Mouse (Mus musculus): Measurements from ENCODE around the gene Zfp1. TPM values are rescaled to one million over a fixed set of nuclear protein-coding genes. Genes with fewer than 3 reads are reported as not detected.
A peak's percentile ranks its signal among the peaks of the same experiment; 100 is the strongest.

Gene Zfp1
- total RNA-seq (2021), result 10 to 100 TPM; 20.0 to 20.9 TPM

DNA sequence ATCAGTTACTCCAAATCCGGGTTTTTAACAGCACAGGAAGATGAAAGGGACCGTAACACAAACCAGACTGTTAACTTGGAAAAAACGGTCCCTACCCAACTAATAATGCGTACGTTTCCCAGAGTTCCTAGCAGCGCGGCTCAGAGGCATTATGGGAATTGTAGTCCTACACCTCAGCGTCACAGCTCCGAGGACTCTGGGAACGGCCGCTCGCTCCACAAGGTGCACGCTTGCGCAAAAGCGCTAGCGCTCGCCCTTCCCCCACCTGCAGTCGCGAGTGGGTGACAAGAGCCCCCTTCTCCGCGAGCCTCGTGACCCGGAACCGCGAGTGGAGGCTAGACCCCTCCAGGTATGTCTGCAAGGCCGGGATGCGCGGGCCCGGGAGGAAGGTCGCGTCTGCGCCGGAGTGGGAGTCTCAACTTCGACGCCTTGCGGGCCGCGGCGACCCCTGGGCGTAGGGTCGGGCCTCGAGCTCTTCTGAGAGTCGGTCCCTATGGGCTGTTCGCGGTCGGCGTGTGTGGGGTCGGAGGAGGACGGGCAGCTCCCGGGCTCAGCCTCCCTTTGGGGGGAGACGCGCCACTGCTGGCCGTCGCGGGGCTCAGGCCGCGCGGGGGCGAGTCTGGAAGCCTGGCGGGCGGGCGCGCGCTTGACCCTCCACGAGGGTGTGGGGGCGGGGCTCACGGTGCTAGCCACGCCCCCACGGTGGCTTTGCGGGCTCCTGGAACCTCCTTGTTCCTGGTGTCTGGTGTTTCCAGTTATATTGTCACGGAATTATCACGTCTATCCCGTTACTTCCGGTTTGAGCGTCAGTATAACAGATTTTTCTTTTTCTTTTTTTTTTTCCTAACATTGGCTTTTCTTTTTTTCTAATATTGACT, at the start of gene Zfp1:
Zfp1 (plus strand) TSS at position 138 of the 878 bp plus-strand sequence.
- DNase-seq (ENCODE audit: low spot score in 2 of 2), result peak; percentile 93 to 97
- intact Hi-C loops (cut with DNase I), result loop anchor here (5.0 kb wide), 1 partner anchor 106 kb away; the partner anchor contains the start of gene Znrf1

GRCm38 (mm10) chr8:111594044-111594840, 49.0 kb upstream of the Zfp1 start:
- no peak for DNase-seq (ENCODE audit: low spot score in 2 of 2)
- intact Hi-C loops (cut with DNase I), result no loop called here

- no peak for DNase-seq (ENCODE audit: low spot score in 2 of 2)
- intact Hi-C loops (cut with DNase I), result no loop called here
These were observed 48.2 kb upstream of the Zfp1 start for GRCm38 (mm10) chr8:111594951-111595350.

DNA sequence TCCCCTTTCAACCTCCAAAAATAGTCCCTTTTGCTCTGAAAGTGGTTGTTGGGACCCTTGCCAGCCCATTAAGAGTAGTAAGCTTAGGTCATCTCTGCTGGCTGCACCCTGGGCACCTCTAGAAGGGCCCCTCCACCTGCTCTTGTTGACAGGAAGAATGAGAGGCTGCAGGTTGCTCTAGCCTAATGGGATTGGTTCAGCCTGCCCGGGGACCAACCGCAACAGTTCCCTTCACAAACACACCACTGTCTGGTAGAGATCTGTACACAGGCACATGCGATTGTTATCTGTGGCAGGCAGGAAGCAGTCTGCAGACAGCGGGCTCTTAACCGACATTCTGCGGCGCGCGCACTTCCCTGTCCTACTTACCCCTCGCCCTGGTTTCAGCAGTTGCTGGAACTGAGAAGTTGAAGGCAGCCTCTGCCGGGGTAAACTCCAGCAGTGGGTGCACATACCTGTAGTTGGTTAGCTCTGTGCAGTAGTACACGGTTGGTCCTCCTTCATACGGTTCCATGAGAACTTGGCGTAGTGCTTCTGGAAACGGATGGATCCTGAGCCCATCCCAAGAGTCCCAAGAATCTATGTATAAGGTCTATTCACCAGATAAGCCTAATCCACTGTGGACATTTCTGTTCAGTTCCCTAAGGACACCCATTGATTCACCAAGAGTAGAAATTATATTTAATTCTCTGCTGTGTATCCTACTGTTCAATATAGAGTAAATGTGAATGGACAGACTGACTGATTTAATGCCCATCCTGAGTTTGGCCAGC, 47.3 kb upstream of the Zfp1 start:
- intact Hi-C loops (cut with DNase I), result no loop called here
- DNase-seq (ENCODE audit: low spot score in 2 of 2), result peak; percentile 34 to 36

- intact Hi-C loops (cut with DNase I), result no loop called here
- no peak for DNase-seq (ENCODE audit: low spot score in 2 of 2)
These were observed 46.7 kb upstream of the Zfp1 start for GRCm38 (mm10) chr8:111596485-111596821.

DNA sequence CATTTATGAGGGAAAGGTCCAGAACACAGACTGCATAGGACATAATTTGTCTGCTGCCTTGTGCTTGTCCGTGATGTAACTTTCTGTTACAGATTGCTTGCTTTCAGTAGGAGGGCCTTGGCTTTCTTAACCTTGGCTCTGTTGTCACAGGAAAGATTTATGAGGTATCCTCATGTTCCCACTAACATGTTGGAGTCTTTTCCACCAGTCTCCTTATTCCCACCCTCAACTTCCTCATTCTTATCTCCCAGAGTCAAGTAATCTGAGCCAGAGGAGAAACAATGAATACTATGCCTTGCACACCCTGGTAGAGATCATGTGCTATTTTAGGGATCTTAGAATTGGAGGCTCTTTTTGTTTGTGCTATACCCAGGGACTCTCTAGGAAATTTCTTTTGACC, 45.9 kb upstream of the Zfp1 start:
- intact Hi-C loops (cut with DNase I), result no loop called here
- no peak for DNase-seq (ENCODE audit: low spot score in 2 of 2)

DNA sequence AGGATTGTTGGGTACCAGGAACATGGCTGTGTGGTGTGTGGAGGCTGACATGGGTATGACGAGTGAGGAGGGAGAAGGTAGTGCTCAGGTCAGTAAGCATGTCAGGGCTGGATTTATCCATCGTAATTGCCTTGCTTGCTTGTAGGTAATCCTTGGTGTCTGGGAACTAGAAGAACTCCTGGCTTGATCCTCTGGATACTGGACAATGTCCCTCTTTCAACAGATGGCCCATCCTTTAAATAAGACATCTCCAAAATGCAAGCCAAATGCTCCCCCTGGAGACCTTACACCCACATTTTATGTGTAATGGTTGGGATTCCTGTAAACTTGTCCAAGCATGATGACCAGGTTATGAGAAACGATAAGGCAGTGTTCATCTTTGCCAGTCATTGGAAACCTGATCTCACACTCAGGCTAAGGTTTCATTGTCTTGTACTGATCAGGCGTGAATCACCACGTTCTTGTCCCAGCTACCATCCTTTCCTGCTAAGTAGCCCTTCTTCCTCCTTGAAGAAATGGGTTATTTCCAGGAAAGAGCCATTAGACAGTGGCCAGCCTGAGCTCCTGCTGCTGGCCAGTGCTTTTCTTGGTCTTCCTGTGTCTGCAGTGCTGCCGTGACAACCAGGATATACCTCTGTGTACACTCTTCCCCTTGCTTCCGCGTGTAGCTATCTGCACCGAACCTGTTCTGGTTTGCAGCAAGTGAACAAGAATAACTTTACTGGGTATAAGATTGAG, 43.3 kb upstream of the Zfp1 start:
- DNase-seq (ENCODE audit: low spot score in 2 of 2), result no peak
- intact Hi-C loops (cut with DNase I), result no loop called here

- intact Hi-C loops (cut with DNase I), result no loop called here
- DNase-seq (ENCODE audit: low spot score in 2 of 2), result peak in 1 of 2 experiments; percentile 72
These were observed 41.2 kb upstream of the Zfp1 start for GRCm38 (mm10) chr8:111602050-111602449.

- intact Hi-C loops (cut with DNase I), result no loop called here
- DNase-seq (ENCODE audit: low spot score in 2 of 2), result no peak
These were observed 38.2 kb upstream of the Zfp1 start for GRCm38 (mm10) chr8:111604986-111605385.

- DNase-seq (ENCODE audit: low spot score in 2 of 2), result no peak
- intact Hi-C loops (cut with DNase I), result no loop called here
These were observed 36.2 kb upstream of the Zfp1 start for GRCm38 (mm10) chr8:111606961-111607360.

DNA sequence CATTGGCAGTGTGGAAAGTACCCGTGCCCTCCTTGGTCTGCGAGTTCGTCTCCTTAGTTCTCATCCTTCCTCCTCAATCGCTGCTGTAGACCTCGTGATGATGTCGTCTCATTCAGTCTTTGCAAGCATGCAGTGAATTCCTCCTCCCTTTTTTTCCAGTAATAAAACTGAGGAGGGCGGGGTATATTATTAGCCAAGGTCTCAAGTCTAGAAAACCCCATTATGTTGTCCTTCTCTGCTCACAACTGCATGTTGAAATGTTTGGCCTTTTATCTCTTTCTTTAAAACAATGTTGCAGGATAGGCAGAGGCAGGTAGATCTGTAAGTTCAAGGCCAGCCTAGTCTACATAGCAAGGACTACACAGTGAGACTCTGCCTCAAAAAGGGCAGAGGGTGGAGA, 35.8 kb upstream of the Zfp1 start:
- no peak for DNase-seq (ENCODE audit: low spot score in 2 of 2)
- intact Hi-C loops (cut with DNase I), result no loop called here

GRCm38 (mm10) chr8:111613181-111613580, 30.0 kb upstream of the Zfp1 start:
- intact Hi-C loops (cut with DNase I), result no loop called here

GRCm38 (mm10) chr8:111614786-111615701, 28.2 kb upstream of the Zfp1 start:
- intact Hi-C loops (cut with DNase I), result no loop called here

More at GRCm38 (mm10) chr8:111613181-111613580, 30.0 kb upstream of the Zfp1 start:
- no peak for DNase-seq (ENCODE audit: low spot score in 2 of 2)

GRCm38 (mm10) chr8:111617812-111618211, 25.4 kb upstream of the Zfp1 start:
- intact Hi-C loops (cut with DNase I), result no loop called here
- no peak for DNase-seq (ENCODE audit: low spot score in 2 of 2)

More at GRCm38 (mm10) chr8:111614786-111615701, 28.2 kb upstream of the Zfp1 start:
- no peak for DNase-seq (ENCODE audit: low spot score in 2 of 2)

DNA sequence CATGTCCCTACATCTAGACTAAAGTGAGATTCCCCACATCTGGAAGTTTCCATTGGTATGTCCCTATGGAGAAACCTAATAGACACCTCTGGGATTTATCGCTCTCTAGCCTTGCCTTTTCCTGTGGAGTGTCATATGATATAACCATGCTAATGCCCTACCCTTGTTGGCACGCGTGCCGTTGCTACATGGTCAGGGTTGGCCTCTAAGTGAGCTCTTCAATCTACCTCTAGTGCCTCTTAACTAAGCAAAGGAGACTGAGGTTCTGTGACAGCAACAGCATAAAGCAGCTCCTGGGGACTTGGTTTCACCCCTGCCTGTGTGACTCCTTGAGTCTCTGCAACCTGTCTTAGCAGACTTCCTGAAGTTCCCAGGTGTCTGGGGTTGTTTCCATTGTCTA, 24.9 kb upstream of the Zfp1 start:
- no peak for DNase-seq (ENCODE audit: low spot score in 2 of 2)
- intact Hi-C loops (cut with DNase I), result no loop called here

DNA sequence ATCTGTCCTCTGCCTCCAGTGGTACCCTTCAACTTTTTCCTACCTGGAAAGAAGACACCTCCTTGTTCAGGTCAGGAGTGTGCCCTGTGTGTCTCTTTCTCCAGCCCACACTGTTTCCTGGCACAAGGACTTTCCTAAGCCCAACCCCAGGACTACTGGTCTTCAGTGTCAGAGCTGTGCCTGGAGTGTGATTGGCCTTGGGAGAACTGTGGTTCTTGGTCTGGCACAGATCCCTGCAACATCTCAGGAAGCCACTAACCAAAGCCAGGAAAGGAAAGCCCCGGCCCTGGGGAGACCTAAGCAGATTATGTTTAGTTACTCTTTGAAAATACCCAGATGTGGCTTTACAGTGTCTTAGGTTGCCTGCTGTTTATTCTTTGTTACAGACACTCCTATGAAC, 23.3 kb upstream of the Zfp1 start:
- intact Hi-C loops (cut with DNase I), result no loop called here
- DNase-seq (ENCODE audit: low spot score in 2 of 2), result no peak

DNA sequence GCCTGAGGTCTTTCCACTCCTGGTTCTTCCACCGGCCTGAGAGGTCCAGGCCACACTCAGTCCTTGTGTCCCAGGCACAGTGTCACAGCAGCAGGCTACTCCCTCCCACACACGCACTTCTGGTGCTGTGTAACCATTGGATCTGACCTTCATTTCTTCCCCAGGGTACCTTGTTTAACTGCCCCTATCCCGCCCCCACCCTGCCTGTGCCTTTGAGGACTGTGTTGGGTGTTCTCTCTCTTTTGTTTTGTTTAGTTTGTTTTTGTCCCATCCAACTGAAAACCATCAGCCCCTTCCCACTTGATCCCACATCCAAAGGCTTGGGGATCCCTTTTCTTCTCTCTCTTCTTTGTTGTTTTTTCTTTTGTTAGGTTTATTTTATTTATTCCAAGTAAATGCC, 21.1 kb upstream of the Zfp1 start:
- intact Hi-C loops (cut with DNase I), result no loop called here
- DNase-seq (ENCODE audit: low spot score in 2 of 2), result no peak

DNA sequence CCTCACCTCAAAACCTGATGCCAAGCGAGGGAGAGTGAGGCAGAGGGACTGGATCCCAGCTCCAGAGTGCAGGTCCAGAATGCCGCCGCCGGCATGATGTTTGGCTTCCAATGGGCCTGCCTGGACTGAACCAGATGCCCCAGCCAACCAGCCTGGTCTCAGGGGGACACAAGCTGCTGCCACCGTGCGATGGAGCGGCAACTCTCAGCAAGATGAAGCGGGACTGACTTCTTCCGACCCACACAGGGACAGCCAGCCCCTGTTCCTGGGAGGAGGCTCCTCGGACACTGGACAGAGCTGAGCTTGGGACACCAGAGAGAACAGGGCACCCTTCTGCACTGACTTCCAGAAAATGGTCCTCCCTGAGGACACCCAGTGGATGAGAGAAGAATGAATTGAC, 20.6 kb upstream of the Zfp1 start:
- DNase-seq (ENCODE audit: low spot score in 2 of 2), result no peak
- intact Hi-C loops (cut with DNase I), result no loop called here
